Mouse (Mus musculus): ENCODE measurements around the gene Perm1. TPM values are rescaled to one million over a fixed set of nuclear protein-coding genes. Genes with fewer than 3 reads are reported as not detected.

Perm1 gene
- total RNA-seq (2012; rRNA removed), result 0.10 and 0.19 TPM in 2 replicates
- 1 to 10 TPM in 1 of 2 experiments, not detected in 1; 1.8 TPM for polyA plus RNA-seq (2012; ENCODE audit: insufficient read depth in 1 of 2, insufficient read length in 2 of 2, low read depth in 1 of 2, low replicate concordance in 2 of 2, missing spikeins in 1 of 2)

DNA sequence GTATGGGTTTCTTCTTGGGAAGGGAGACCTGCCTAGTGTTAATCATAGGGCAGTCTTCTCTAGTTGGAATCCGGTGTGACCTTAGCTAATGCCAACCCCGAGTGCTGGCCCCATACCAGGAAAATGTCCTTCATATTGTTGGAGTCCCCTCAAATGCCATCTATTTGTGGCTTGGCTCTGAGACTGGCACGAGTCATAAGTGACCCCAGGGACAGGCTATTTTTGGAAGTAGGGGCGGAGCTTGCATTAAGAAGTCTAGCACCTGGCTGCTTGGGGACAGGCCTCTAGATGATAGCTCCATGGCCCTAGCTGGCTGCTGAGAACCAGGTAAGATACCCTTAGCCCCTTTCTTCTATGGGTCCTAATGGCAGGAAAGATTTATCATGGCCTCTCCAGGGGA lies at the start of gene Perm1:
Perm1 (plus strand) TSS at position 220 of the 400 bp plus-strand sequence.
- TF ChIP-seq USF1 (IDR thresholded peaks at IDR 0.05; ENCODE audit: low read depth, low read length) (no peak), KAT2A (conservative IDR thresholded peaks at IDR 0.05; ENCODE audit: low read depth, low read length) (no peak), NELFE (IDR thresholded peaks at IDR 0.05; ENCODE audit: low read depth, low read length) (no peak), SMC3 (IDR thresholded peaks at IDR 0.05; ENCODE audit: low read depth, low read length) (no peak), NRF1 (IDR thresholded peaks at IDR 0.05; ENCODE audit: insufficient read depth, low read depth, low read length, poor library complexity, severe bottlenecking) (no peak), UBTF (IDR thresholded peaks at IDR 0.05; ENCODE audit: borderline replicate concordance, insufficient read depth, low read depth, low read length) (no peak), CTCF (IDR thresholded peaks at IDR 0.05 in 2 of 3, conservative IDR thresholded peaks at IDR 0.05 in 1 of 3; ENCODE audit: control insufficient read depth in 1 of 3, insufficient read depth in 1 of 3, low read depth in 2 of 3, low read length in 3 of 3, poor library complexity in 1 of 3, severe bottlenecking in 1 of 3) (no peak), CHD2 (IDR thresholded peaks at IDR 0.05; ENCODE audit: low read length) (no peak), ZNF384 (IDR thresholded peaks at IDR 0.05; ENCODE audit: low read depth, low read length) (no peak), CHD1 (IDR thresholded peaks at IDR 0.05; ENCODE audit: low read depth, low read length) (no peak), MAFK (IDR thresholded peaks at IDR 0.05; ENCODE audit: borderline replicate concordance, low read depth, low read length) (no peak), RAD21 (IDR thresholded peaks at IDR 0.05; ENCODE audit: low read depth, low read length) (no peak), E2F4 (IDR thresholded peaks at IDR 0.05; ENCODE audit: borderline replicate concordance, low read depth, low read length) (no peak), TAL1 (IDR thresholded peaks at IDR 0.05; ENCODE audit: low read length) (no peak), MXI1 (IDR thresholded peaks at IDR 0.05; ENCODE audit: low read depth, low read length) (no peak), BHLHE40 (IDR thresholded peaks at IDR 0.05; ENCODE audit: borderline replicate concordance, low read depth, low read length) (no peak), MAZ (IDR thresholded peaks at IDR 0.05; ENCODE audit: low read depth, low read length) (no peak), MEF2A (IDR thresholded peaks at IDR 0.05; ENCODE audit: extremely low read depth, insufficient replicate concordance, low read depth, low read length, poor library complexity, severe bottlenecking) (no peak)
- DNase-seq (ENCODE audit: low read depth, low spot score), result no peak
- Histone ChIP-seq H3K9ac (ENCODE audit: control insufficient read depth, low read depth, low read length, poor library complexity, severe bottlenecking) (no peak within 1 kb of the TSS), H3K36me3 (ENCODE audit: control insufficient read depth in 1 of 2, insufficient read depth in 2 of 2, low read length in 2 of 2) (no peaks in the 10 kb centered on the region), H3K4me1 (ENCODE audit: control insufficient read depth in 1 of 2, insufficient read depth in 2 of 2, low read length in 2 of 2) (peaks cover 0 to 4% of the 10 kb centered on the region in 2 experiments; a peak in 2 of 4 replicates), H3K27me3 (ENCODE audit: control insufficient read depth in 1 of 2, insufficient read depth in 2 of 2, low read length in 2 of 2) (no peaks in the 10 kb centered on the region), H3K4me3 (ENCODE audit: control insufficient read depth in 1 of 2, insufficient read depth in 1 of 2, low read depth in 2 of 2, low read length in 2 of 2) (no peak within 1 kb of the TSS), H3K9me3 (replicated peaks; ENCODE audit: insufficient read depth, low read length) (no peaks in the 10 kb centered on the region), H3K79me2 (ENCODE audit: control insufficient read depth, insufficient read depth, low read length, poor library complexity) (no peaks in the 10 kb centered on the region), H3K27ac (ENCODE audit: control insufficient read depth, low read depth, low read length) (no peak within 1 kb of the TSS)

DNA sequence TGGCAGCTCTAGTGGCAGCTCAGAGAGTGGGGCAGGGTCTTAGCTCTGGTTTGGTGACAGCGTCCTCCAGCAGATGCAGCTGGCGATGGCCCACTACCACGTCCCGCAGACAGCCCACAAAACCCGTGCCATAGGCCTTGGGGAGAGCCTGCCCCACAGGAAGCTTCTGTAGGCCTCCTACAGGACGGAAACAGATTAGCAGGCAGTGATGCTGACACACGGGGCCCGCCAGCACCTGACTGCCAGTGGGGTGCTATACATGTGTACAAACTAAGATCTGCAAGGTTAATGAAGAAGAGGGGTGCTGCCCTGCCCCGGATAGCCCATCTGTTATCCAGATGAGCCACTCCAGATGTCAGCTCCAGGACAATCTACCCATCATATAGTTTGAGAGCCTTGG lies 49.2 kb upstream of the Perm1 start:
- Histone ChIP-seq H3K79me2 (ENCODE audit: control insufficient read depth, insufficient read depth, low read length, poor library complexity) (no peaks in the 10 kb centered on the region), H3K27me3 (ENCODE audit: control insufficient read depth in 1 of 2, insufficient read depth in 2 of 2, low read length in 2 of 2) (no peaks in the 10 kb centered on the region), H3K9me3 (replicated peaks; ENCODE audit: insufficient read depth, low read length) (no peaks in the 10 kb centered on the region), H3K36me3 (ENCODE audit: control insufficient read depth in 1 of 2, insufficient read depth in 2 of 2, low read length in 2 of 2) (no peaks in the 10 kb centered on the region; a peak in 1 of 4 replicates), H3K4me3 (ENCODE audit: control insufficient read depth in 1 of 2, insufficient read depth in 1 of 2, low read depth in 2 of 2, low read length in 2 of 2) (no peak overlapping the region), H3K4me1 (ENCODE audit: control insufficient read depth in 1 of 2, insufficient read depth in 2 of 2, low read length in 2 of 2) (no peaks in the 10 kb centered on the region; a peak in 1 of 4 replicates), H3K27ac (ENCODE audit: control insufficient read depth, low read depth, low read length) (no peak overlapping the region), H3K9ac (ENCODE audit: control insufficient read depth, low read depth, low read length, poor library complexity, severe bottlenecking) (no peak overlapping the region)
- no peak for DNase-seq (ENCODE audit: low read depth, low spot score)
- TF ChIP-seq NELFE (IDR thresholded peaks at IDR 0.05; ENCODE audit: low read depth, low read length), result no peak
- TF ChIP-seq CTCF (IDR thresholded peaks at IDR 0.05 in 2 of 3, conservative IDR thresholded peaks at IDR 0.05 in 1 of 3; ENCODE audit: control insufficient read depth in 1 of 3, insufficient read depth in 1 of 3, low read depth in 2 of 3, low read length in 3 of 3, poor library complexity in 1 of 3, severe bottlenecking in 1 of 3), result peak in 1 of 3 experiments; percentile 3; a peak in 1 of 6 replicates

Measured in MEL (cell line).